Mouse (Mus musculus) lung, postnatal 0 days (tissue): Measurements from ENCODE around the gene Erc2.

Source experiments
- CTCF ChIP-seq: IDR thresholded peaks from 2 replicates; pipeline ENCODE4 v1.5.1; 2016; ENCODE audit warnings: antibody characterized with exemption, mild to moderate bottlenecking
- EP300 ChIP-seq: IDR thresholded peaks from 2 replicates; pipeline ENCODE4 v1.6.1; 2016; ENCODE audit warnings: antibody characterized with exemption, mild to moderate bottlenecking, control low read depth

- TF ChIP-seq CTCF: no peak
- TF ChIP-seq EP300: no peak
These were observed 787.6 kb downstream of the Erc2 start for GRCm38 (mm10) chr14:28409796-28410347.
